Mouse (Mus musculus): ENCODE measurements around the gene Efcab11.

DNA sequence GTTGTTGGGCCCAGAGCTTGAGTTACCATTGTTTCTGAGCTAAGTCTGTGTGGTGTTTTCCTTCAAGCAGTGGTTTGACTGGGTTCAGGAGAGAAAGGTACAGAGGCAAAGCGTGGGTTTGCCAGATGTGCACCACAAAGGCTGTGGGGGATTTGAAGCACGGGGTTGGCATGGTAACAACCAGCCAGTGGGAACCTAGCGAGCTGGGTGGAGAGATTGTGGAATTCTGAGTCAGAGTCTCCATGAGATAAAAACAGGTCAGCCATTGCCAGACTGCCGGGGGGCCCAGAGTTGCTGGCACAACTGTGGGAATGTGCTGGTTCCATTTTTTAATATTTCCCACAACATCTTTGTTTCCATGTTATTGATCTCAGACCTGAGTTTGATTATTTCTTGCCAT, 202.6 kb downstream of the Efcab11 start:
- TF ChIP-seq POLR2A (IDR thresholded peaks at IDR 0.05; ENCODE audit: borderline replicate concordance, insufficient read depth, low read length) (no peak), CTCF (IDR thresholded peaks at IDR 0.05; ENCODE audit: borderline replicate concordance, insufficient read depth, low read depth, low read length) (no peak)
